Mouse (Mus musculus) E14TG2a.4 (cell line): ENCODE data around the gene Slc39a3.

ENCODE experiments used
- H3K27me3 ChIP-seq: 2 replicates; pipeline ENCODE4 v1.6.1; 2014; ENCODE audit warnings: low read length, control low read depth; ENCODE audit not compliant: insufficient read depth
- H3K36me3 ChIP-seq: 2 replicates; pipeline ENCODE4 v1.6.1; 2014; ENCODE audit warnings: low read length, control low read depth; ENCODE audit not compliant: insufficient read depth
- H3K4me1 ChIP-seq: replicated peaks from 2 replicates; pipeline ENCODE4 v1.6.1; 2014; ENCODE audit warnings: low read depth, low read length, control low read depth
- H3K4me3 ChIP-seq: replicated peaks from 2 replicates; pipeline ENCODE4 v1.5.1; 2014; ENCODE audit warnings: mild to moderate bottlenecking, low read length
- H3K9me3 ChIP-seq: 2 replicates; pipeline ENCODE4 v1.6.1; 2014; ENCODE audit warnings: low read length, control low read depth
- CTCF ChIP-seq: conservative IDR thresholded peaks from 2 replicates; pipeline ENCODE4 v1.5.1; 2014; ENCODE audit warnings: low read length
- NANOG ChIP-seq: IDR thresholded peaks from 2 replicates; pipeline ENCODE4 v1.6.1; 2014; ENCODE audit warnings: borderline replicate concordance, low read length, mixed read lengths
- POU5F1 ChIP-seq: IDR thresholded peaks from 2 replicates; pipeline ENCODE4 v1.6.1; 2014; ENCODE audit warnings: low read length, borderline replicate concordance

Gene Slc39a3

GRCm38 (mm10) chr10:81036988-81037580 is at the start of gene Slc39a3:
Slc39a3 (minus strand) TSS chr10:81037426.
- peaks cover 21% of the 10 kb centered on the region for H3K4me1 ChIP-seq
- no peaks in the 10 kb centered on the region for H3K27me3 ChIP-seq
- peaks cover 17% of the 10 kb centered on the region for H3K36me3 ChIP-seq
- peak within 1 kb of the TSS; percentile 84 for H3K4me3 ChIP-seq
- TF ChIP-seq NANOG (no peak), POU5F1 (peak; percentile 43; the same call in 1 of the 2 replicates)
- H3K9me3 ChIP-seq, result no peaks in the 10 kb centered on the region

GRCm38 (mm10) chr10:81087021-81087420 is 49.8 kb upstream of the Slc39a3 start:
- Histone ChIP-seq H3K27me3 (no peaks in the 10 kb centered on the region), H3K4me3 (no peak overlapping the region), H3K4me1 (peaks cover 44% of the 10 kb centered on the region), H3K9me3 (no peaks in the 10 kb centered on the region), H3K36me3 (peaks cover 18% of the 10 kb centered on the region)
- TF ChIP-seq POU5F1 (no peak), CTCF (peak; percentile 58)

- Histone ChIP-seq H3K36me3 (peaks cover 64% of the 10 kb centered on the region), H3K9me3 (no peaks in the 10 kb centered on the region), H3K4me3 (peak overlapping the region; percentile 13; the same call in 1 of the 2 replicates), H3K27me3 (no peaks in the 10 kb centered on the region), H3K4me1 (peaks cover 69% of the 10 kb centered on the region)
- TF ChIP-seq POU5F1 (peak; percentile 55; the same call in 1 of the 2 replicates), NANOG (no peak), CTCF (peak; percentile 85)
Observed at GRCm38 (mm10) chr10:81082168-81082960, 45.1 kb upstream of the Slc39a3 start.

GRCm38 (mm10) chr10:81080008-81080655 is 42.9 kb upstream of the Slc39a3 start:
- TF ChIP-seq POU5F1, result no peak
- no peak for TF ChIP-seq NANOG
- TF ChIP-seq CTCF, result no peak
- peaks cover 86% of the 10 kb centered on the region for H3K36me3 ChIP-seq
- no peaks in the 10 kb centered on the region for H3K27me3 ChIP-seq
- H3K9me3 ChIP-seq, result no peaks in the 10 kb centered on the region
- H3K4me3 ChIP-seq, result peak overlapping the region; percentile 52
- H3K4me1 ChIP-seq, result peaks cover 90% of the 10 kb centered on the region

GRCm38 (mm10) chr10:81077916-81078315 is 40.7 kb upstream of the Slc39a3 start:
- no peaks in the 10 kb centered on the region for H3K27me3 ChIP-seq
- H3K9me3 ChIP-seq, result no peaks in the 10 kb centered on the region
- H3K4me1 ChIP-seq, result peaks cover 94% of the 10 kb centered on the region
- no peak for TF ChIP-seq NANOG
- TF ChIP-seq POU5F1, result no peak
- no peak for TF ChIP-seq CTCF
- H3K4me3 ChIP-seq, result no peak overlapping the region
- peaks cover 97% of the 10 kb centered on the region for H3K36me3 ChIP-seq

GRCm38 (mm10) chr10:81076356-81076755 is 39.1 kb upstream of the Slc39a3 start:
- Histone ChIP-seq H3K9me3 (no peaks in the 10 kb centered on the region), H3K4me1 (peaks cover 94% of the 10 kb centered on the region), H3K36me3 (peaks cover 100% of the 10 kb centered on the region), H3K27me3 (no peaks in the 10 kb centered on the region), H3K4me3 (no peak overlapping the region)
- TF ChIP-seq CTCF, result no peak
- no peak for TF ChIP-seq NANOG
- no peak for TF ChIP-seq POU5F1

GRCm38 (mm10) chr10:81075734-81076133 is 38.5 kb upstream of the Slc39a3 start:
- Histone ChIP-seq H3K36me3 (peaks cover 96% of the 10 kb centered on the region), H3K4me3 (no peak overlapping the region), H3K9me3 (no peaks in the 10 kb centered on the region), H3K27me3 (no peaks in the 10 kb centered on the region), H3K4me1 (peaks cover 94% of the 10 kb centered on the region)
- TF ChIP-seq POU5F1, result no peak
- TF ChIP-seq NANOG, result no peak
- no peak for TF ChIP-seq CTCF

- TF ChIP-seq CTCF, result peak; percentile 98
- TF ChIP-seq POU5F1, result no peak
Observed at GRCm38 (mm10) chr10:81073464-81073863, 36.2 kb upstream of the Slc39a3 start.

GRCm38 (mm10) chr10:81072290-81072689 is 35.1 kb upstream of the Slc39a3 start:
- H3K9me3 ChIP-seq, result no peaks in the 10 kb centered on the region
- H3K4me3 ChIP-seq, result no peak overlapping the region
- TF ChIP-seq NANOG, result no peak
- TF ChIP-seq POU5F1, result no peak
- TF ChIP-seq CTCF, result no peak
- H3K27me3 ChIP-seq, result no peaks in the 10 kb centered on the region
- peaks cover 61% of the 10 kb centered on the region for H3K36me3 ChIP-seq
- peaks cover 79% of the 10 kb centered on the region for H3K4me1 ChIP-seq

More at GRCm38 (mm10) chr10:81073464-81073863, 36.2 kb upstream of the Slc39a3 start:
- H3K9me3 ChIP-seq, result no peaks in the 10 kb centered on the region
- H3K27me3 ChIP-seq, result no peaks in the 10 kb centered on the region
- peaks cover 73% of the 10 kb centered on the region for H3K36me3 ChIP-seq
- H3K4me3 ChIP-seq, result no peak overlapping the region; the same call in 1 of the 2 replicates
- H3K4me1 ChIP-seq, result peaks cover 87% of the 10 kb centered on the region
